Mouse (Mus musculus): ENCODE results near the gene Gm49369. TPM values are rescaled to one million over a fixed set of nuclear protein-coding genes. Genes with fewer than 3 reads are reported as not detected.
"Not testable (repeated sequence)": the region's sequence is repeated elsewhere in the genome, so short reads cannot be mapped to it uniquely, and the experiment has no call there.

Gene Gm49369
- total and polyA plus RNA-seq, 3 experiments = 5.2 to 8.4 TPM; not detected in 1

- Histone ChIP-seq H3K9ac (ENCODE audit: insufficient read depth, low read depth) (no peak overlapping the region), H3K4me2 (ENCODE audit: insufficient read depth, low read depth, poor library complexity, severe bottlenecking) (no peak overlapping the region), H3K27ac (ENCODE audit: insufficient read depth, low read depth) (no peak overlapping the region), H3K4me1 (ENCODE audit: control insufficient read depth in 1 of 2, insufficient read depth in 2 of 2) (no peaks in the 10 kb centered on the region), H3K4me3 (replicated peaks in 1 of 3; ENCODE audit: low read depth in 2 of 3, low read length in 2 of 3, poor library complexity in 1 of 3) (no peak overlapping the region), H3K36me3 (replicated peaks in 1 of 2; ENCODE audit: control insufficient read depth in 1 of 2, insufficient read depth in 1 of 2, low read length in 1 of 2) (no peaks in the 10 kb centered on the region), H3K79me2 (replicated peaks; ENCODE audit: control insufficient read depth, extremely low read depth, insufficient read depth, poor library complexity, severe bottlenecking) (no peaks in the 10 kb centered on the region), H3K9me3 (replicated peaks; ENCODE audit: low read length) (no peaks in the 10 kb centered on the region), H3K27me3 (replicated peaks) (peaks cover 63% of the 10 kb centered on the region)
- TF ChIP-seq TBP (conservative IDR thresholded peaks at IDR 0.05; ENCODE audit: low read depth, low read length) (no peak), USF1 (IDR thresholded peaks at IDR 0.05; ENCODE audit: low read depth, low read length) (no peak)
- dilution Hi-C loops (cut with MboI; ENCODE audit: extremely low pct_ligation_motif_present, extremely low pct_unique_long_range_greater_than_20kb, low sequenced_read_pairs) (no loop called here), in situ Hi-C loops (cut with MboI; ENCODE audit: low pct_ligation_motif_present, low pct_unique_long_range_greater_than_20kb, low sequenced_read_pairs) (no loop called here)
- DNase-seq (ENCODE audit: extremely low read depth) = no peak
Observed at GRCm38 (mm10) chr7:142322641-142323040, 59.8 kb downstream of the Gm49369 start.

GRCm38 (mm10) chr7:142321637-142322306, 60.7 kb downstream of the Gm49369 start:
- H3K27ac ChIP-seq (ENCODE audit: insufficient read depth, low read depth); H3K4me1 ChIP-seq (ENCODE audit: control insufficient read depth in 1 of 2, insufficient read depth in 2 of 2); H3K36me3 ChIP-seq (replicated peaks in 1 of 2; ENCODE audit: control insufficient read depth in 1 of 2, insufficient read depth in 1 of 2, low read length in 1 of 2); H3K4me2 ChIP-seq (ENCODE audit: insufficient read depth, low read depth, poor library complexity, severe bottlenecking); H3K9ac ChIP-seq (ENCODE audit: insufficient read depth, low read depth); dilution Hi-C loops (cut with MboI; ENCODE audit: extremely low pct_ligation_motif_present, extremely low pct_unique_long_range_greater_than_20kb, low sequenced_read_pairs); H3K79me2 ChIP-seq (replicated peaks; ENCODE audit: control insufficient read depth, extremely low read depth, insufficient read depth, poor library complexity, severe bottlenecking); DNase-seq (ENCODE audit: extremely low read depth); in situ Hi-C loops (cut with MboI; ENCODE audit: low pct_ligation_motif_present, low pct_unique_long_range_greater_than_20kb, low sequenced_read_pairs); H3K4me3 ChIP-seq (replicated peaks in 1 of 3; ENCODE audit: low read depth in 2 of 3, low read length in 2 of 3, poor library complexity in 1 of 3); H3K9me3 ChIP-seq (replicated peaks; ENCODE audit: low read length): not testable (repeated sequence)
- H3K27me3 ChIP-seq (replicated peaks) = peaks cover 59% of the 10 kb centered on the region

Other genes starting within 250 kb of the Gm49369 start
Only the 20 nearest of the 21 such genes appear.
- not detected in 2 replicates for gene Gm45337, start 238.1 kb downstream of the Gm49369 start, total RNA-seq (2012; rRNA removed)
- gene Gm45337, start 238.1 kb downstream of the Gm49369 start, total RNA-seq (2014; rRNA removed) = not detected in 2 replicates
- not detected in 2 replicates for gene Gm45337, start 238.1 kb downstream of the Gm49369 start, polyA plus RNA-seq (2012; ENCODE audit: insufficient read length, low read depth)
- gene Gm29735, start 225.6 kb downstream of the Gm49369 start, total RNA-seq (2012; rRNA removed) = not detected in 2 replicates
- not detected in 2 replicates for gene Gm29735, start 225.6 kb downstream of the Gm49369 start, total RNA-seq (2014; rRNA removed)
- not detected in 2 replicates for gene Gm29735, start 225.6 kb downstream of the Gm49369 start, polyA plus RNA-seq (2012; ENCODE audit: insufficient read length, low read depth)
- gene Gm4553, start 216.9 kb downstream of the Gm49369 start, total RNA-seq (2012; rRNA removed) = not detected in 2 replicates
- not detected in 2 replicates for gene Gm4553, start 216.9 kb downstream of the Gm49369 start, total RNA-seq (2014; rRNA removed)
- gene Gm4553, start 216.9 kb downstream of the Gm49369 start, polyA plus RNA-seq (2012; ENCODE audit: insufficient read length, low read depth) = not detected in 2 replicates
- gene Krtap5-2, start 206.7 kb downstream of the Gm49369 start, total RNA-seq (2012; rRNA removed) = not detected in 2 replicates
- gene Krtap5-2, start 206.7 kb downstream of the Gm49369 start, total RNA-seq (2014; rRNA removed) = not detected in 2 replicates
- gene Krtap5-2, start 206.7 kb downstream of the Gm49369 start, polyA plus RNA-seq (2012; ENCODE audit: insufficient read length, low read depth) = not detected in 2 replicates
- not detected in 2 replicates for gene Gm10153, start 192.3 kb downstream of the Gm49369 start, total RNA-seq (2012; rRNA removed)
- gene Gm10153, start 192.3 kb downstream of the Gm49369 start, total RNA-seq (2014; rRNA removed) = not detected in 2 replicates
- gene Gm10153, start 192.3 kb downstream of the Gm49369 start, polyA plus RNA-seq (2012; ENCODE audit: insufficient read length, low read depth) = not detected in 2 replicates
- gene Krtap5-3, start 181.3 kb downstream of the Gm49369 start, total RNA-seq (2012; rRNA removed) = not detected in 2 replicates
- gene Krtap5-3, start 181.3 kb downstream of the Gm49369 start, total RNA-seq (2014; rRNA removed) = not detected in 2 replicates
- not detected in 2 replicates for gene Krtap5-3, start 181.3 kb downstream of the Gm49369 start, polyA plus RNA-seq (2012; ENCODE audit: insufficient read length, low read depth)
- not detected in 2 replicates for gene Gm7579, start 170.8 kb downstream of the Gm49369 start, total RNA-seq (2012; rRNA removed)
- gene Gm7579, start 170.8 kb downstream of the Gm49369 start, total RNA-seq (2014; rRNA removed) = not detected in 2 replicates
- gene Gm7579, start 170.8 kb downstream of the Gm49369 start, polyA plus RNA-seq (2012; ENCODE audit: insufficient read length, low read depth) = not detected in 2 replicates
- gene Krtap5-5, start 152.7 kb downstream of the Gm49369 start, total RNA-seq (2012; rRNA removed) = not detected in 2 replicates
- gene Krtap5-5, start 152.7 kb downstream of the Gm49369 start, total RNA-seq (2014; rRNA removed) = not detected in 2 replicates
- gene Krtap5-5, start 152.7 kb downstream of the Gm49369 start, polyA plus RNA-seq (2012; ENCODE audit: insufficient read length, low read depth) = not detected in 2 replicates
- gene Gm40460, start 141.6 kb downstream of the Gm49369 start, total RNA-seq (2012; rRNA removed) = not detected in 2 replicates
- gene Gm40460, start 141.6 kb downstream of the Gm49369 start, total RNA-seq (2014; rRNA removed) = not detected in 2 replicates
- not detected in 2 replicates for gene Gm40460, start 141.6 kb downstream of the Gm49369 start, polyA plus RNA-seq (2012; ENCODE audit: insufficient read length, low read depth)
- gene Gm2431, start 124.3 kb downstream of the Gm49369 start, total RNA-seq (2012; rRNA removed) = not detected in 2 replicates
- gene Gm2431, start 124.3 kb downstream of the Gm49369 start, total RNA-seq (2014; rRNA removed) = not detected in 2 replicates
- not detected in 2 replicates for gene Gm2431, start 124.3 kb downstream of the Gm49369 start, polyA plus RNA-seq (2012; ENCODE audit: insufficient read length, low read depth)
- not detected in 2 replicates for gene Gm4559, start 108.3 kb downstream of the Gm49369 start, total RNA-seq (2012; rRNA removed)
- gene Gm4559, start 108.3 kb downstream of the Gm49369 start, total RNA-seq (2014; rRNA removed) = not detected in 2 replicates
- gene Gm4559, start 108.3 kb downstream of the Gm49369 start, polyA plus RNA-seq (2012; ENCODE audit: insufficient read length, low read depth) = not detected in 2 replicates
- gene Krtap5-1, start 85.5 kb downstream of the Gm49369 start, total RNA-seq (2012; rRNA removed) = not detected in 2 replicates
- gene Krtap5-1, start 85.5 kb downstream of the Gm49369 start, total RNA-seq (2014; rRNA removed) = not detected in 2 replicates
- gene Krtap5-1, start 85.5 kb downstream of the Gm49369 start, polyA plus RNA-seq (2012; ENCODE audit: insufficient read length, low read depth) = not detected in 2 replicates
- not detected in 2 replicates for gene Krtap5-4, start 79.1 kb downstream of the Gm49369 start, total RNA-seq (2012; rRNA removed)
- not detected in 2 replicates for gene Krtap5-4, start 79.1 kb downstream of the Gm49369 start, total RNA-seq (2014; rRNA removed)
- gene Krtap5-4, start 79.1 kb downstream of the Gm49369 start, polyA plus RNA-seq (2012; ENCODE audit: insufficient read length, low read depth) = not detected in 2 replicates
- not detected in 2 replicates for gene Ifitm10, start 8.9 kb downstream of the Gm49369 start, total RNA-seq (2012; rRNA removed)
- not detected in 2 replicates for gene Ifitm10, start 8.9 kb downstream of the Gm49369 start, total RNA-seq (2014; rRNA removed)
- gene Ifitm10, start 8.9 kb downstream of the Gm49369 start, polyA plus RNA-seq (2012; ENCODE audit: insufficient read length, low read depth) = not detected in 2 replicates
- 100 and 107 TPM in 2 replicates for gene Ctsd, start 5.4 kb upstream of the Gm49369 start, total RNA-seq (2012; rRNA removed)
- 54.2 and 61.2 TPM in 2 replicates for gene Ctsd, start 5.4 kb upstream of the Gm49369 start, total RNA-seq (2014; rRNA removed)
- 97.6 and 104 TPM in 2 replicates for gene Ctsd, start 5.4 kb upstream of the Gm49369 start, polyA plus RNA-seq (2012; ENCODE audit: insufficient read length, low read depth)
- not detected in 2 replicates for gene Syt8, start 52.2 kb upstream of the Gm49369 start, total RNA-seq (2012; rRNA removed)
- gene Syt8, start 52.2 kb upstream of the Gm49369 start, total RNA-seq (2014; rRNA removed) = not detected in 2 replicates
- not detected in 2 replicates for gene Syt8, start 52.2 kb upstream of the Gm49369 start, polyA plus RNA-seq (2012; ENCODE audit: insufficient read length, low read depth)
- gene Tnni2, start 59.1 kb upstream of the Gm49369 start, total RNA-seq (2012; rRNA removed) = 35.0 and 50.1 TPM in 2 replicates
- 74.0 and 77.4 TPM in 2 replicates for gene Tnni2, start 59.1 kb upstream of the Gm49369 start, total RNA-seq (2014; rRNA removed)
- gene Tnni2, start 59.1 kb upstream of the Gm49369 start, polyA plus RNA-seq (2012; ENCODE audit: insufficient read length, low read depth) = 88.1 and 154 TPM in 2 replicates
- 314 and 364 TPM in 2 replicates for gene Lsp1, start 78.1 kb upstream of the Gm49369 start, total RNA-seq (2012; rRNA removed)
- gene Lsp1, start 78.1 kb upstream of the Gm49369 start, total RNA-seq (2014; rRNA removed) = 367 and 377 TPM in 2 replicates
- 715 and 732 TPM in 2 replicates for gene Lsp1, start 78.1 kb upstream of the Gm49369 start, polyA plus RNA-seq (2012; ENCODE audit: insufficient read length, low read depth)
- 1.5 and 3.1 TPM in 2 replicates for gene Tnnt3, start 116.2 kb upstream of the Gm49369 start, total RNA-seq (2012; rRNA removed)
- gene Tnnt3, start 116.2 kb upstream of the Gm49369 start, total RNA-seq (2014; rRNA removed) = 3.3 and 4.1 TPM in 2 replicates
- 13.3 and 16.9 TPM in 2 replicates for gene Tnnt3, start 116.2 kb upstream of the Gm49369 start, polyA plus RNA-seq (2012; ENCODE audit: insufficient read length, low read depth)
- gene Mrpl23, start 150.0 kb upstream of the Gm49369 start, total RNA-seq (2012; rRNA removed) = 58.9 and 71.2 TPM in 2 replicates
- 60.7 and 70.8 TPM in 2 replicates for gene Mrpl23, start 150.0 kb upstream of the Gm49369 start, total RNA-seq (2014; rRNA removed)
- gene Mrpl23, start 150.0 kb upstream of the Gm49369 start, polyA plus RNA-seq (2012; ENCODE audit: insufficient read length, low read depth) = 7.5 and 8.3 TPM in 2 replicates

All from CH12.LX (cell line).